Mouse (Mus musculus): ENCODE measurements around the gene Osbpl10. TPM values are rescaled to one million over a fixed set of nuclear protein-coding genes. Genes with fewer than 3 reads are reported as not detected.

Osbpl10 gene
- polyA plus RNA-seq, 2 experiments, result 3.4 to 8.4 TPM

DNA sequence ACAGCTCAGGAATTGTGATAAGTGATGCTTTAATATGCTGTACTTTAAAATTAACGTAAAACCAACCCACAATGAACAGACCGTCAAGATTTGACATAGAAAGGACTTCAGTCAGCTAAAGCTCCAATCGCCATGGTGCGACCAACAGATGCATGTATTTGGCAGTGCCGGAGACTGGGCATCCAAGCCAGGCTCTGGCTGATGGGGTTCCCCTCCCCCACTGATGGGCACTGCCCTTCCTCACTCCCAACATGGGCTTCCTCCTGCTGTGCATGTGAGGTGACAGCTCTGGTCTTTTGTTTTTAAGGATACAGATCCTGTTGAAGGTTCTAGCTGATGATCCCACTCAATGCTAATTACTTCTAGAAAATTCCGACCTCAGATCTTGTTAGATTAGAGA is 193.7 kb downstream of the Osbpl10 start:
- H3K4me2 ChIP-seq (replicated peaks; ENCODE audit: low read depth, low read length, severe bottlenecking), result no peak overlapping the region
- H3K27ac ChIP-seq (replicated peaks; ENCODE audit: low read depth, low read length), result no peak overlapping the region
- WGBS, result 95% methylated on average over 6 of the region's 6 CpGs
- no peak overlapping the region for H3K4me3 ChIP-seq (replicated peaks; ENCODE audit: low read length)
- H3K36me3 ChIP-seq (ENCODE audit: control insufficient read depth, insufficient read depth, low read length), result no peaks in the 10 kb centered on the region; the same call in 1 of the 2 replicates
- no peaks in the 10 kb centered on the region for H3K4me1 ChIP-seq (ENCODE audit: control insufficient read depth, insufficient read depth, low read length)
- H3K9ac ChIP-seq (ENCODE audit: low read depth, low read length, severe bottlenecking), result no peak overlapping the region
- H3K27me3 ChIP-seq (ENCODE audit: control insufficient read depth, insufficient read depth, low read length), result no peaks in the 10 kb centered on the region
- no peak for TF ChIP-seq POLR2A (IDR thresholded peaks at IDR 0.05; ENCODE audit: borderline replicate concordance, extremely low read depth, insufficient read depth, insufficient read length)
- ATAC-seq (ENCODE audit: low FRiP score, low read depth), result no peak
- DNase-seq (ENCODE audit: low spot score), result no peak
- H3K9me3 ChIP-seq (ENCODE audit: control insufficient read depth, low read length), result no peaks in the 10 kb centered on the region

DNA sequence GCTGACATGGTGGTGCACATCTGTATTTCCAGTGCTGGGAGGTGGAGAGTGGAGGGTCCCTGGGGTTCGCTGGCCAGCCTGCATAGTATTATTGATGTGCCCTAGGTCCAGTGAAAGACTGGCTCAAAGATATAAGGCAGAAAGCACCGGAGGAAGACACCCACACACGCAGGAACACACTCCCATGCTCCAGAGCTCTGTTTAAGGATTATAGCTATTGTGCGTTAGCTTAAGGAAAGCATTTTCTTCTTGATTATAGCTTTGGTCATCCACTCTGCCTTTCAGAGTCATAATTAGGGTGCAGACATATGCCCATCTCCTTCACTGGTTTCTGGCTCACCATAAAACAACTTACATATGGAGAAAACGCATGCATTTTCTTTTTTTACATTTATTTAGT is 200.8 kb downstream of the Osbpl10 start:
- DNase-seq (ENCODE audit: low spot score) (no peak), ATAC-seq (ENCODE audit: low FRiP score, low read depth) (no peak)
- no peak overlapping the region for H3K27ac ChIP-seq (replicated peaks; ENCODE audit: low read depth, low read length)
- peaks cover 16% of the 10 kb centered on the region for H3K4me1 ChIP-seq (ENCODE audit: control insufficient read depth, insufficient read depth, low read length)
- no peak for TF ChIP-seq POLR2A (IDR thresholded peaks at IDR 0.05; ENCODE audit: borderline replicate concordance, extremely low read depth, insufficient read depth, insufficient read length)
- no peak overlapping the region for H3K9ac ChIP-seq (ENCODE audit: low read depth, low read length, severe bottlenecking)
- no peaks in the 10 kb centered on the region for H3K36me3 ChIP-seq (ENCODE audit: control insufficient read depth, insufficient read depth, low read length)
- H3K27me3 ChIP-seq (ENCODE audit: control insufficient read depth, insufficient read depth, low read length), result no peaks in the 10 kb centered on the region
- H3K9me3 ChIP-seq (ENCODE audit: control insufficient read depth, low read length), result no peaks in the 10 kb centered on the region
- no peak overlapping the region for H3K4me3 ChIP-seq (replicated peaks; ENCODE audit: low read length)
- no peak overlapping the region for H3K4me2 ChIP-seq (replicated peaks; ENCODE audit: low read depth, low read length, severe bottlenecking)
- 79% methylated on average over 5 of the region's 5 CpGs for WGBS

DNA sequence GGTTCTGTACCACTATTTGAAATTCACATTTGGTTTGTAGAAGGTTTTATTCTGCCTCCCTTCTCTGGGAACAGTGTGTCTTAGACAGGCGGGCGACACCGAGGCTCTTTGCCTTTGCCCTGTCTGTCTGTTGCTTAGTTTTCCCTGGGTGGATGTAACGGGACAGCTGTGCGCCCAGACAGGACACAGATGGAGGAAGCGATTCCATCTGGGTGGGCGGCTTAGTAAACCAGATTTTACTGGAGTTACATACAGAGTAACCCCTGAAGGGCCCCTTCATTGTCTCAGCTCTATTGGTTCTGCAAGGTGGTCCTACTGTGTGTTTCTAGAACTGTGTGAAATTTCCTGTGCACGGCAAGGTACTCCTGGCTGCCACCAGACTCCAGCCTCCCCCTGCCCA is 201.6 kb downstream of the Osbpl10 start:
- Histone ChIP-seq H3K9me3 (ENCODE audit: control insufficient read depth, low read length) (no peaks in the 10 kb centered on the region), H3K36me3 (ENCODE audit: control insufficient read depth, insufficient read depth, low read length) (no peaks in the 10 kb centered on the region), H3K4me1 (ENCODE audit: control insufficient read depth, insufficient read depth, low read length) (peaks cover 16% of the 10 kb centered on the region), H3K27me3 (ENCODE audit: control insufficient read depth, insufficient read depth, low read length) (no peaks in the 10 kb centered on the region), H3K4me3 (replicated peaks; ENCODE audit: low read length) (no peak overlapping the region), H3K4me2 (replicated peaks; ENCODE audit: low read depth, low read length, severe bottlenecking) (no peak overlapping the region), H3K27ac (replicated peaks; ENCODE audit: low read depth, low read length) (no peak overlapping the region), H3K9ac (ENCODE audit: low read depth, low read length, severe bottlenecking) (no peak overlapping the region)
- TF ChIP-seq POLR2A (IDR thresholded peaks at IDR 0.05; ENCODE audit: borderline replicate concordance, extremely low read depth, insufficient read depth, insufficient read length), result no peak
- ATAC-seq (ENCODE audit: low FRiP score, low read depth) (peak; percentile 68; the same call in 1 of the 2 replicates), DNase-seq (ENCODE audit: low spot score) (peak; percentile 65)
- WGBS, result 40% methylated on average over 8 of the region's 8 CpGs

DNA sequence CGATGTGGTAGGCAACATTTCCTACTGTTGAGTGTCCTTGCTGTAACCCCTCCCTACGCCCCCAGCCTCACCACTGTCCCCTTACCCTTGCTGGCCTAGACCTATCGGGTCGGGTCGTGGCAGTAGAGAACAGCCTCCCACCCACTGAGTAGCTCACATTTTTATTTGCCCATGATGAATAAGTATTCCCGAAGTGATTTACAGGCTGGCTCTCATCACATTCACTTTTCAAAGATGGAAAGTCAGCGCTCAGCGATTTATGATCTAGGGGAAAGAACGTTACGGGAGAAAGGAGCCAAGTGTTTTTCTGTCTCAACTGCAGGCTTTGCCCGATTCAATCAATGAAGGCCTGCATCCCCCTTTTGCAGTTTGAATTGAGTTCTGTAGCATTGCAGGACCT is 208.0 kb downstream of the Osbpl10 start:
- H3K4me2 ChIP-seq (replicated peaks; ENCODE audit: low read depth, low read length, severe bottlenecking), result no peak overlapping the region
- H3K9me3 ChIP-seq (ENCODE audit: control insufficient read depth, low read length), result no peaks in the 10 kb centered on the region
- no peak overlapping the region for H3K9ac ChIP-seq (ENCODE audit: low read depth, low read length, severe bottlenecking)
- ATAC-seq (ENCODE audit: low FRiP score, low read depth) (no peak), DNase-seq (ENCODE audit: low spot score) (peak; percentile 38)
- peaks cover 13% of the 10 kb centered on the region; the same call in 1 of the 2 replicates for H3K4me1 ChIP-seq (ENCODE audit: control insufficient read depth, insufficient read depth, low read length)
- no peak for TF ChIP-seq POLR2A (IDR thresholded peaks at IDR 0.05; ENCODE audit: borderline replicate concordance, extremely low read depth, insufficient read depth, insufficient read length)
- H3K27ac ChIP-seq (replicated peaks; ENCODE audit: low read depth, low read length), result no peak overlapping the region
- no peaks in the 10 kb centered on the region for H3K36me3 ChIP-seq (ENCODE audit: control insufficient read depth, insufficient read depth, low read length)
- H3K4me3 ChIP-seq (replicated peaks; ENCODE audit: low read length), result no peak overlapping the region
- H3K27me3 ChIP-seq (ENCODE audit: control insufficient read depth, insufficient read depth, low read length), result no peaks in the 10 kb centered on the region
- WGBS, result 41% methylated on average over 11 of the region's 11 CpGs

DNA sequence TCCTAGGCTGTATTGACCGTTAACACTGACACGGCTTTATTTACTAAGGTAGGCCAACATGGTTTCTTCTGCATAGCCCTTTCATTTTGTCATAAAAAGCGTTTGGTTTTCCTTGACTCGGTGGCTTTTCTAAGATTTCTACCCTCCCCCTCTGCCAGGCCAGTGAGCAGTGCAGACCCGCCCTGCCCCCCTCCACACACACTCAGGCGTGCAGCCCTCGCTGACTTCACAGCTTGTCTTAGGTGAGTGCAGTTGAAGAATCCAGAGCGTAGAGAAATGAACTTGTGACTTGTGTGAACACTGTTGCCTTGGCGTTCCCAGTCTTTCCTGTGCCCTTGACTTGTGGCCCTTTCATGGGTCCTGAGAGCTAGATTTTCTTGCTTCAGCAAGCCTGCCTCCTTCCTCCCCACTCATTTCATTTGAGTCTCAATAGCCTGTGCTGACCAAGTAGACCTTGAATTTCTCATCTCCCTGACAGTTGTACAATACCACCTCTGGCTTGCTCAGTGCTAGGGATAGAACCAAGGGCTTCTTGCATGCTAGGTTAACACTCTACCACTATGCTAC is 212.1 kb downstream of the Osbpl10 start:
- Histone ChIP-seq H3K36me3 (ENCODE audit: control insufficient read depth, insufficient read depth, low read length) (no peaks in the 10 kb centered on the region), H3K27ac (replicated peaks; ENCODE audit: low read depth, low read length) (no peak overlapping the region), H3K4me1 (ENCODE audit: control insufficient read depth, insufficient read depth, low read length) (peaks cover 19% of the 10 kb centered on the region), H3K9ac (ENCODE audit: low read depth, low read length, severe bottlenecking) (no peak overlapping the region), H3K4me2 (replicated peaks; ENCODE audit: low read depth, low read length, severe bottlenecking) (no peak overlapping the region), H3K4me3 (replicated peaks; ENCODE audit: low read length) (no peak overlapping the region), H3K27me3 (ENCODE audit: control insufficient read depth, insufficient read depth, low read length) (no peaks in the 10 kb centered on the region), H3K9me3 (ENCODE audit: control insufficient read depth, low read length) (no peaks in the 10 kb centered on the region)
- no peak for TF ChIP-seq POLR2A (IDR thresholded peaks at IDR 0.05; ENCODE audit: borderline replicate concordance, extremely low read depth, insufficient read depth, insufficient read length)
- ATAC-seq (ENCODE audit: low FRiP score, low read depth), result no peak
- 43% methylated on average over 9 of the region's 9 CpGs for WGBS
- DNase-seq (ENCODE audit: low spot score), result no peak

DNA sequence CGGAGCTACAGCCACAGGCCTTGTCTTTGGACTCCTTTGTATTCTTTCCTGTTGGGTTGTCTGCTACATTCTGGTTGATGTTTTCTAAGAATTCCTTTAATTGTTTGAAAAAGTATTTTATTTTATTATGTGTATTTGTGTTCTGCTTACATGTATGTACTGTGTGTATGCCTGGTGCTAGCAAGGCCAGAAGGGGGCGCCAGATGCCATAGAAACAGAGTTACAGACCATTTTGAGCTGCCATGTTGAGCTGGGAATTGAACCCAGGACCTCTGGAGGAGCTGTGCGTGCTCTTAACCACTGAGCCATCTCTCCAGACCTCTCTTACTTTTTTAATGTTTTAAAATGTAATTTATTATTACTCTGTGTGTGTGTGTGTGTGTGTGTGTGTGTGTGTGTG is 214.5 kb downstream of the Osbpl10 start:
- TF ChIP-seq POLR2A (IDR thresholded peaks at IDR 0.05; ENCODE audit: borderline replicate concordance, extremely low read depth, insufficient read depth, insufficient read length), result no peak
- ATAC-seq (ENCODE audit: low FRiP score, low read depth), result no peak

More for the DNA sequence above, 214.5 kb downstream of the Osbpl10 start:
- H3K36me3 ChIP-seq (ENCODE audit: control insufficient read depth, insufficient read depth, low read length), result no peaks in the 10 kb centered on the region
- no peak overlapping the region for H3K9ac ChIP-seq (ENCODE audit: low read depth, low read length, severe bottlenecking)
- DNase-seq (ENCODE audit: low spot score), result no peak
- H3K4me1 ChIP-seq (ENCODE audit: control insufficient read depth, insufficient read depth, low read length), result peaks cover 15% of the 10 kb centered on the region
- WGBS, result 72% methylated on average over 3 of the region's 3 CpGs
- no peak overlapping the region for H3K27ac ChIP-seq (replicated peaks; ENCODE audit: low read depth, low read length)
- H3K9me3 ChIP-seq (ENCODE audit: control insufficient read depth, low read length), result no peaks in the 10 kb centered on the region
- no peak overlapping the region for H3K4me3 ChIP-seq (replicated peaks; ENCODE audit: low read length)
- no peak overlapping the region for H3K4me2 ChIP-seq (replicated peaks; ENCODE audit: low read depth, low read length, severe bottlenecking)
- H3K27me3 ChIP-seq (ENCODE audit: control insufficient read depth, insufficient read depth, low read length), result no peaks in the 10 kb centered on the region
